Mouse (Mus musculus) 3134 (cell line): ENCODE data around the gene Fam110a.

Source experiments
- DNase-seq: peaks from one replicate; pipeline ENCODE4 v3.0.0-alpha.2; 2011; ENCODE audit warnings: low spot score; ENCODE audit not compliant: insufficient read length; ENCODE audit errors: extremely low read depth

The Fam110a gene

GRCm38 (mm10) chr2:151972880-151973594 is 7.0 kb downstream of the Fam110a start:
- no peak for DNase-seq

- DNase-seq, result no peak
Measured at GRCm38 (mm10) chr2:151971748-151972147, 8.3 kb downstream of the Fam110a start.

- DNase-seq, result no peak
Measured at GRCm38 (mm10) chr2:151970191-151971172, 9.5 kb downstream of the Fam110a start.

GRCm38 (mm10) chr2:151969396-151969795 is 10.6 kb downstream of the Fam110a start:
- no peak for DNase-seq

- DNase-seq, result no peak
Measured at GRCm38 (mm10) chr2:151968986-151969385, 11.0 kb downstream of the Fam110a start.

GRCm38 (mm10) chr2:151968451-151968850 is 11.6 kb downstream of the Fam110a start:
- no peak for DNase-seq

GRCm38 (mm10) chr2:151967792-151968191 is 12.2 kb downstream of the Fam110a start:
- no peak for DNase-seq

- no peak for DNase-seq
Measured at GRCm38 (mm10) chr2:151967176-151967750, 12.8 kb downstream of the Fam110a start.

GRCm38 (mm10) chr2:151964052-151964451 is 16.0 kb downstream of the Fam110a start:
- no peak for DNase-seq

GRCm38 (mm10) chr2:151963319-151963718 is 16.7 kb downstream of the Fam110a start:
- no peak for DNase-seq

GRCm38 (mm10) chr2:151962474-151962873 is 17.5 kb downstream of the Fam110a start:
- peak; percentile 90 for DNase-seq

GRCm38 (mm10) chr2:151961284-151962196 is 18.5 kb downstream of the Fam110a start:
- DNase-seq, result no peak

- peak; percentile 41 for DNase-seq
Measured at GRCm38 (mm10) chr2:151959274-151959673, 20.7 kb downstream of the Fam110a start.

GRCm38 (mm10) chr2:151956500-151957137 is 23.4 kb downstream of the Fam110a start:
- DNase-seq, result peak; percentile 39

GRCm38 (mm10) chr2:151953665-151954064 is 26.4 kb downstream of the Fam110a start:
- DNase-seq, result no peak

- DNase-seq, result no peak
Measured at GRCm38 (mm10) chr2:151949082-151949774, 30.8 kb downstream of the Fam110a start.

GRCm38 (mm10) chr2:151948311-151948710 is 31.7 kb downstream of the Fam110a start:
- no peak for DNase-seq

- DNase-seq, result no peak
Measured at GRCm38 (mm10) chr2:151947617-151948016, 32.4 kb downstream of the Fam110a start.

- DNase-seq, result no peak
Measured at GRCm38 (mm10) chr2:151944106-151944505, 35.9 kb downstream of the Fam110a start.
